Mouse (Mus musculus) neural tube, embryonic 15.5 days (tissue): Measurements from ENCODE around the gene Cfap73. TPM values are rescaled to one million over a fixed set of nuclear protein-coding genes. Genes with fewer than 3 reads are reported as not detected.
A peak's percentile ranks its signal among the peaks of the same experiment; 100 is the strongest.

Experiments used
- ATAC-seq: fragments of 200-750 bp; cut with Nextera tagmentation; 2 replicates; pipeline ENCODE4 v1.8.0; 2017; ENCODE audit warnings: mild to moderate bottlenecking, moderate TSS enrichment, moderate library complexity; ENCODE audit not compliant: low FRiP score
- H3K27ac ChIP-seq: fragments of 300-500 bp; sonication (generic); replicated peaks from 2 replicates; pipeline ENCODE4 v1.5.1; 2015; ENCODE audit warnings: mild to moderate bottlenecking, inconsistent platforms
- H3K27me3 ChIP-seq: fragments of 300-500 bp; sonication (generic); replicated peaks from 2 replicates; pipeline ENCODE4 v1.6.1; 2015; ENCODE audit warnings: inconsistent platforms
- H3K36me3 ChIP-seq: fragments of 300-500 bp; sonication (generic); 2 replicates; pipeline ENCODE4 v1.6.1; 2015; ENCODE audit warnings: inconsistent platforms
- H3K4me1 ChIP-seq: fragments of 300-500 bp; sonication (generic); 2 replicates; pipeline ENCODE4 v1.6.1; 2015; ENCODE audit warnings: inconsistent platforms
- H3K4me2 ChIP-seq: fragments of 300-500 bp; sonication (generic); 2 replicates; pipeline ENCODE4 v1.6.1; 2015; ENCODE audit warnings: inconsistent platforms, mild to moderate bottlenecking, moderate library complexity
- H3K4me3 ChIP-seq: fragments of 300-500 bp; sonication (generic); replicated peaks from 2 replicates; pipeline ENCODE4 v1.5.1; 2015; ENCODE audit warnings: mild to moderate bottlenecking, inconsistent platforms
- H3K9ac ChIP-seq: fragments of 300-500 bp; sonication (generic); replicated peaks from 2 replicates; pipeline ENCODE4 v1.6.1; 2015; ENCODE audit warnings: mild to moderate bottlenecking, inconsistent platforms
- H3K9me3 ChIP-seq: fragments of 300-500 bp; sonication (generic); replicated peaks from 2 replicates; pipeline ENCODE4 v1.6.1; 2016; ENCODE audit warnings: inconsistent platforms
- WGBS: fragments of 180-500 bp; shearing (Covaris S2); methylation state at CpG from one replicate; pipeline ENCODE4 v1.1.7; 2015; ENCODE audit warnings: mixed read lengths; 5-methylcytosine and 5-hydroxymethylcytosine counted together
- polyA plus RNA-seq: library from polyadenylated mRNA; unstranded; fragments of >200 nt; fragmentation: Nextera tagmentation; extraction: Ambion mirVana; gene quantifications from 2 replicates; pipeline ENCODE4 v1.2.1, GENCODE M21; 2015

Cfap73 gene
- polyA plus RNA-seq, 1 experiment from 2014 or later, result 0.33 TPM

DNA sequence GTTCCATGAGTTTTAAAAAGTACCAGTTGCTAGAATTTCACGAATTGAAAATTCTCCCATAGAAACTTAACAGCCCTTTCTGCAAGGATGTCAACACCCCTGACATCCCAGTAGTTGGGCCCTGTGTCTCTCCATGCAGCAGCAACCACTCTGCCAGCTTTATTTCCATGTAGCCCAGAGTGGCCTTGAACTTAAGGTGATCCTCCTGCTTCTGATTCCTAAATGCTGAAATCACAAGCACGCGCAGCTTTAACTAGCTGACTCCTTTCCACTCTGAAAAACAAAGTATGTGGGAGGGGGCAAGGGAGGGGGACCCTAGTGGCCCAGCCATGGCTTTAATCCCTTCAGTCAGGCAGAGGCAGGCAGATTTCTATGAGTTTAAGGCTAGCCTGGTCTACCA, 26.7 kb downstream of the Cfap73 start:
- no peaks in the 10 kb centered on the region for H3K9me3 ChIP-seq
- peaks cover 34% of the 10 kb centered on the region for H3K4me1 ChIP-seq
- peaks cover 5% of the 10 kb centered on the region for H3K36me3 ChIP-seq
- no peak for ATAC-seq
- H3K4me3 ChIP-seq, result no peak overlapping the region
- no peak overlapping the region for H3K27ac ChIP-seq
- H3K27me3 ChIP-seq, result no peaks in the 10 kb centered on the region
- WGBS, result 76% methylated on average over 3 of the region's 3 CpGs
- H3K4me2 ChIP-seq, result no peak overlapping the region
- no peak overlapping the region for H3K9ac ChIP-seq

GRCm38 (mm10) chr5:120606590-120607200, 27.3 kb downstream of the Cfap73 start:
- Histone ChIP-seq H3K4me1 (peaks cover 32% of the 10 kb centered on the region), H3K4me2 (no peak overlapping the region), H3K36me3 (peaks cover 5% of the 10 kb centered on the region), H3K9me3 (no peaks in the 10 kb centered on the region), H3K9ac (no peak overlapping the region), H3K27me3 (no peaks in the 10 kb centered on the region), H3K4me3 (no peak overlapping the region), H3K27ac (no peak overlapping the region)
- no peak for ATAC-seq
- WGBS, result 71% methylated on average over 25 of the region's 25 CpGs

DNA sequence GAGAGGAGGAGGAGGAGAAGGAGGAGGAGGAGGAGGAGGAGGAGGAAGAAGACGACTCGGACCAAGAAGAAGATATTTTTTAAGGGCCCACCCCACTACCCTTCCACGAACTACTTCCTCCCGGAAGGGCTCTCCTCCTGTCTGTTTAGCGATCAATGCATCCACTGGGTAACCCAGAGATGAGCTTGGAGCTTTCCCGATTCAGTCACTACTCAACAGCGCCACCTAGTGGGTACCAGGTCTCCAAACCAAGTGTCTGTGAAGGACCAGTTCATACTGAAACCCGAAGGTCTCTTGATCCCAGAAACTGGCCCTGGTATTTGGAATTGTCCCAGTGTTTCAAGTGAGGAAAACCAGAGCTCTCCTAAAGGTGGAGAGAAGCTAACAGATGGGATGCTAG, 28.3 kb downstream of the Cfap73 start:
- H3K9ac ChIP-seq, result no peak overlapping the region
- peak; percentile 84 for ATAC-seq
- H3K27me3 ChIP-seq, result no peaks in the 10 kb centered on the region
- WGBS, result 3% methylated on average over 8 of the region's 8 CpGs
- peak overlapping the region; percentile 35 for H3K4me3 ChIP-seq
- H3K4me1 ChIP-seq, result peaks cover 22% of the 10 kb centered on the region
- no peaks in the 10 kb centered on the region for H3K9me3 ChIP-seq
- H3K27ac ChIP-seq, result peak overlapping the region; percentile 74
- peak overlapping the region; percentile 65 for H3K4me2 ChIP-seq
- H3K36me3 ChIP-seq, result peaks cover 5% of the 10 kb centered on the region

DNA sequence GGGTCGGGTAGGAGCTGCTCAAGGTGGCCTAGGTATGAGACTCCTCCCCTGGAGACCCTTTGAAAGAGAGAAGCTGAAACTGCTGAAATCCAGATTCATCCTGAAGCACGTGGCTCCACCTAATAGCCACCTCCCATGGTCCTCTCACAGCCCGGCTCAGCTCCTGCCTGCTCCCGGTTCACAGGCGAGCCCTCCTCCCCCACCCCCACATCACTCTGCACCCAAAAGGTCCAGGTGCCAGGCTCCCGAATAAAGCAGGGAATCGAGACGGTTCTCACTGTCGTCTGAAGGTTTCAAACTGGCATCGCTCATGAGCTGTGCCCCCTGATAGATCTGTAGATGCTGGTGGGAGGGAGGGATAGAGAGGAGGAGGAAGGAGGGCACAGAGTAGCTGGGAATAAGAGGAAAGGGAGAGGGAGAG, 28.8 kb downstream of the Cfap73 start:
- Histone ChIP-seq H3K27me3 (no peaks in the 10 kb centered on the region), H3K27ac (peak overlapping the region; percentile 74), H3K9ac (peak overlapping the region; percentile 47), H3K36me3 (peaks cover 5% of the 10 kb centered on the region), H3K4me3 (peak overlapping the region; percentile 35), H3K4me1 (peaks cover 17% of the 10 kb centered on the region), H3K4me2 (peak overlapping the region; percentile 65), H3K9me3 (no peaks in the 10 kb centered on the region)
- WGBS, result 5% methylated on average over 10 of the region's 10 CpGs
- ATAC-seq, result peak; percentile 51

- Histone ChIP-seq H3K27me3 (no peaks in the 10 kb centered on the region), H3K4me2 (peak overlapping the region; percentile 65), H3K9me3 (no peaks in the 10 kb centered on the region), H3K9ac (0 out of 2 replicates have a peak overlapping the region, but pooled peaks have one; percentile 47), H3K4me1 (peaks cover 13% of the 10 kb centered on the region), H3K36me3 (peaks cover 5% of the 10 kb centered on the region), H3K27ac (peak overlapping the region; percentile 74), H3K4me3 (peak overlapping the region; percentile 35)
- WGBS, result 3% methylated on average over 6 of the region's 6 CpGs
- ATAC-seq, result no peak; the same call in 1 of the 2 replicates
These were observed 29.2 kb downstream of the Cfap73 start for GRCm38 (mm10) chr5:120604839-120605238.

DNA sequence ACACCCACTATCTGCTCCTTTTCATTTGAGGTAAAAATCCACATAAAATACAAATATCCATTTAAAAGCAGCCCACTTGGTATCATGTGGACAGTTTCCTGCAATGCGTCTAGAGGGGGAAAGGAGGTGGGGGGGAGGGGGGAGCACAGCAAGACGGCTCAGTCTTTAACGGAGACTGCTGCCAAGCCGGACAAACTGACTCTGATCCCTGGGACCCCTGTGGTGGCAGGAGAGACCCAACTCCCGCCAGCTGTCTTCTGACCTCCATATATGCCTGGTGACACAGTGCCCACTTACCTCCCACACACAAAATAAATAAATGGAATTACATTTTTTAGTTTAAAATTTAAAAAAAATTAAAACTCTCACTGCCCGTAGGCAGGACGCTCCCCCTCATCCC, 30.5 kb downstream of the Cfap73 start:
- Histone ChIP-seq H3K9ac (no peak overlapping the region), H3K27me3 (no peaks in the 10 kb centered on the region), H3K27ac (no peak overlapping the region), H3K4me2 (no peak overlapping the region), H3K9me3 (no peaks in the 10 kb centered on the region), H3K4me1 (peaks cover 5% of the 10 kb centered on the region), H3K4me3 (no peak overlapping the region), H3K36me3 (peaks cover 5% of the 10 kb centered on the region)
- WGBS, result 59% methylated on average over 7 of the region's 7 CpGs
- ATAC-seq, result no peak

GRCm38 (mm10) chr5:120602210-120602609, 31.8 kb downstream of the Cfap73 start:
- H3K4me1 ChIP-seq, result peaks cover 5% of the 10 kb centered on the region
- no peaks in the 10 kb centered on the region for H3K27me3 ChIP-seq
- H3K4me2 ChIP-seq, result no peak overlapping the region
- no peaks in the 10 kb centered on the region for H3K36me3 ChIP-seq
- no peak for ATAC-seq
- no peak overlapping the region for H3K9ac ChIP-seq
- WGBS, result 93% methylated on average over 12 of the region's 12 CpGs
- H3K9me3 ChIP-seq, result no peaks in the 10 kb centered on the region
- no peak overlapping the region for H3K27ac ChIP-seq
- no peak overlapping the region for H3K4me3 ChIP-seq

DNA sequence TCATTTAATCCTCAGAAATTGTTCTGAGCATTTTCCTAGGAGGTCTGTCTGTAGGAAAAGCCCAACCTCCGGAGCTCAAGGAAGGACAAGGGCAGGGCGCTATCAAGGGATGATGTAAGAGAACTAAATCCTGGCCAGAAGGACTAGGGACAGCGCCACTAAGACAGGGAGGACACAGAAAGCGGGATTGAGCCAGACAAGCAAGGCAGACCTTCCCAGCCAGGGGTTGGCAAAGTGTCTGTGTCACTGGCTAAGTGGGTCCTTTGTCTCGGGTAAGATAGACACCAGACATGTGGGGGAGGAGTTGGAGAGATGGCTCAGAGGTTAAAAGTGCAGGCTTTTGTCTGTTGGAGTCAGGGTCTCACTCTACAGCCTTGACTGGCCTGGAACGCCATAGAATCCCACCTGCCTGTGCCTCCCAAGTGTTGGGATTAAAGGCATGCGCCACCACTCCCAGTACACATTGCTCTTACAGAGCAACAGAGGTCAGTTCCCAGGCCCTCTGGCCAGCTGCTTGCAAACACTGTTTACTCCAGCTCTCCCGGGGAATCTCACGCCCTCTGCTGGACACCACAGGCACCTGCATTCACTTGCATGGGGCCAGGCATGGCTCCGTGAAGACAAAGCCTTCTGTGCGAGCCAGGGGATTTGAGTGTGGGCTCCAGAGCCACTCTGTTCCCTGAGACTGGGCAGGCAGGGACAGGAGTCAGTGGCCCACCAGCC, 32.9 kb downstream of the Cfap73 start:
- no peak overlapping the region for H3K4me3 ChIP-seq
- no peak overlapping the region for H3K27ac ChIP-seq
- no peaks in the 10 kb centered on the region for H3K27me3 ChIP-seq
- peaks cover 5% of the 10 kb centered on the region for H3K4me1 ChIP-seq
- 48% methylated on average over 11 of the region's 11 CpGs for WGBS
- H3K9me3 ChIP-seq, result no peaks in the 10 kb centered on the region
- no peak overlapping the region for H3K9ac ChIP-seq
- H3K36me3 ChIP-seq, result no peaks in the 10 kb centered on the region
- no peak for ATAC-seq
- no peak overlapping the region for H3K4me2 ChIP-seq

- H3K27ac ChIP-seq, result no peak overlapping the region
- WGBS, result 92% methylated on average over 6 of the region's 6 CpGs
- H3K4me2 ChIP-seq, result no peak overlapping the region
- H3K9ac ChIP-seq, result no peak overlapping the region
- ATAC-seq, result no peak
- H3K4me3 ChIP-seq, result no peak overlapping the region
- H3K9me3 ChIP-seq, result no peaks in the 10 kb centered on the region
- no peaks in the 10 kb centered on the region for H3K4me1 ChIP-seq
- no peaks in the 10 kb centered on the region for H3K36me3 ChIP-seq
- H3K27me3 ChIP-seq, result no peaks in the 10 kb centered on the region
These were observed 34.4 kb downstream of the Cfap73 start for GRCm38 (mm10) chr5:120599625-120600024.

DNA sequence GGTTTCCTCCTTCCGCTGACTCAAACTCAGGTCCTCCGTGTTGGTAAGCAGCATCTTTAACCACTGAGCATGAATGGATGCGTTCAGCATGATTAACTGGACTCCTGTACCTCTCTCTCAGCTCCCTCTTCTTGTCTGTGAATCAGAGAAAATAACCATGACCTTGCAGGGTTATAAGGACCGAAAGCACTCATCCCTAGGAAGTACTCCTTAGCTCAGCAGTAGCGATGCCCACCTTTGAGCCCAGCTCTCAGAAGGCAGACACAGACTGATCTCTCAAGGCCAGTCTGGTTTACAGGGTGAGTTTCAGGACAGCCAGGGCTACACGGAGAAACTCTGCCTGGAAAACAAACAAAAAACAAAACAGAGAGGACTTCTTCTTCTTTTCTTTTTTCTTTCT, 39.5 kb downstream of the Cfap73 start:
- H3K27ac ChIP-seq, result no peak overlapping the region
- no peak overlapping the region for H3K4me2 ChIP-seq
- no peaks in the 10 kb centered on the region for H3K27me3 ChIP-seq
- 80% methylated on average over 6 of the region's 6 CpGs for WGBS
- H3K4me1 ChIP-seq, result no peaks in the 10 kb centered on the region
- ATAC-seq, result no peak
- H3K9me3 ChIP-seq, result no peaks in the 10 kb centered on the region
- no peak overlapping the region for H3K4me3 ChIP-seq
- H3K36me3 ChIP-seq, result no peaks in the 10 kb centered on the region
- H3K9ac ChIP-seq, result no peak overlapping the region

- H3K4me3 ChIP-seq, result no peak overlapping the region
- H3K36me3 ChIP-seq, result no peaks in the 10 kb centered on the region
- no peaks in the 10 kb centered on the region for H3K9me3 ChIP-seq
- H3K27ac ChIP-seq, result no peak overlapping the region
- ATAC-seq, result no peak
- peaks cover 15% of the 10 kb centered on the region for H3K4me1 ChIP-seq
- H3K27me3 ChIP-seq, result no peaks in the 10 kb centered on the region
- no peak overlapping the region for H3K9ac ChIP-seq
- 74% methylated on average over 7 of the region's 7 CpGs for WGBS
- no peak overlapping the region for H3K4me2 ChIP-seq
These were observed 41.9 kb downstream of the Cfap73 start for GRCm38 (mm10) chr5:120592141-120592540.

GRCm38 (mm10) chr5:120590356-120591010, 43.6 kb downstream of the Cfap73 start:
- no peak overlapping the region for H3K9ac ChIP-seq
- no peak for ATAC-seq
- H3K4me2 ChIP-seq, result no peak overlapping the region
- WGBS, result 79% methylated on average over 16 of the region's 16 CpGs
- no peaks in the 10 kb centered on the region for H3K27me3 ChIP-seq
- no peaks in the 10 kb centered on the region for H3K36me3 ChIP-seq
- H3K4me1 ChIP-seq, result peaks cover 28% of the 10 kb centered on the region
- H3K4me3 ChIP-seq, result no peak overlapping the region
- H3K9me3 ChIP-seq, result no peaks in the 10 kb centered on the region
- no peak overlapping the region for H3K27ac ChIP-seq
